Mouse (Mus musculus): ENCODE data around the gene Mrm2. TPM values are rescaled to one million over a fixed set of nuclear protein-coding genes. Genes with fewer than 3 reads are reported as not detected.
A peak's percentile ranks its signal among the peaks of the same experiment; 100 is the strongest.
"Not testable (repeated sequence)": the region's sequence is repeated elsewhere in the genome, so short reads cannot be mapped to it uniquely, and the experiment has no call there.

Mrm2 gene
- 12.3 and 13.7 TPM in 2 replicates for polyA plus RNA-seq (2012; rRNA removed)

GRCm38 (mm10) chr5:140331615-140332512 lies at the start of gene Mrm2:
Gene Mrm2, minus strand, starts transcription at chr5:140331898.
- peak; percentile 17 to 79 for DNase-seq (ENCODE audit: extremely low spot score in 1 of 2, low spot score in 1 of 2)

- DNase-seq (ENCODE audit: extremely low spot score in 1 of 2, low spot score in 1 of 2), result no peak
Observed at GRCm38 (mm10) chr5:140381156-140381555, 49.5 kb upstream of the Mrm2 start.

- DNase-seq (ENCODE audit: extremely low spot score in 1 of 2, low spot score in 1 of 2), result no peak
Observed at GRCm38 (mm10) chr5:140379299-140379698, 47.6 kb upstream of the Mrm2 start.

GRCm38 (mm10) chr5:140378121-140378853 lies 46.6 kb upstream of the Mrm2 start:
- no peak for DNase-seq (ENCODE audit: extremely low spot score in 1 of 2, low spot score in 1 of 2)

GRCm38 (mm10) chr5:140375249-140375829 lies 43.6 kb upstream of the Mrm2 start:
- no peak for DNase-seq (ENCODE audit: extremely low spot score in 1 of 2, low spot score in 1 of 2)

- peak in 1 of 2 experiments; percentile 57 for DNase-seq (ENCODE audit: extremely low spot score in 1 of 2, low spot score in 1 of 2)
Observed at GRCm38 (mm10) chr5:140374226-140374625, 42.5 kb upstream of the Mrm2 start.

GRCm38 (mm10) chr5:140373711-140374110 lies 42.0 kb upstream of the Mrm2 start:
- no peak for DNase-seq (ENCODE audit: extremely low spot score in 1 of 2, low spot score in 1 of 2)

- DNase-seq (ENCODE audit: extremely low spot score in 1 of 2, low spot score in 1 of 2), result peak; percentile 25 to 59
Observed at GRCm38 (mm10) chr5:140371671-140372070, 40.0 kb upstream of the Mrm2 start.

GRCm38 (mm10) chr5:140370446-140371254 lies 39.0 kb upstream of the Mrm2 start:
- DNase-seq (ENCODE audit: extremely low spot score in 1 of 2, low spot score in 1 of 2), result no peak

- DNase-seq (ENCODE audit: extremely low spot score in 1 of 2, low spot score in 1 of 2), result no peak
Observed at GRCm38 (mm10) chr5:140369466-140369865, 37.8 kb upstream of the Mrm2 start.

GRCm38 (mm10) chr5:140368926-140369325 lies 37.2 kb upstream of the Mrm2 start:
- no peak for DNase-seq (ENCODE audit: extremely low spot score in 1 of 2, low spot score in 1 of 2)

GRCm38 (mm10) chr5:140368126-140368525 lies 36.4 kb upstream of the Mrm2 start:
- not testable (repeated sequence) for DNase-seq (ENCODE audit: extremely low spot score in 1 of 2, low spot score in 1 of 2)

- no peak for DNase-seq (ENCODE audit: extremely low spot score in 1 of 2, low spot score in 1 of 2)
Observed at GRCm38 (mm10) chr5:140364415-140364814, 32.7 kb upstream of the Mrm2 start.

GRCm38 (mm10) chr5:140359930-140360674 lies 28.4 kb upstream of the Mrm2 start:
- no peak for DNase-seq (ENCODE audit: extremely low spot score in 1 of 2, low spot score in 1 of 2)

GRCm38 (mm10) chr5:140357466-140357865 lies 25.8 kb upstream of the Mrm2 start:
- no peak for DNase-seq (ENCODE audit: extremely low spot score in 1 of 2, low spot score in 1 of 2)

GRCm38 (mm10) chr5:140355934-140356333 lies 24.2 kb upstream of the Mrm2 start:
- no peak for DNase-seq (ENCODE audit: extremely low spot score in 1 of 2, low spot score in 1 of 2)

- DNase-seq (ENCODE audit: extremely low spot score in 1 of 2, low spot score in 1 of 2), result no peak
Observed at GRCm38 (mm10) chr5:140352352-140352751, 20.7 kb upstream of the Mrm2 start.

GRCm38 (mm10) chr5:140350731-140351497 lies 19.2 kb upstream of the Mrm2 start:
- no peak for DNase-seq (ENCODE audit: extremely low spot score in 1 of 2, low spot score in 1 of 2)

GRCm38 (mm10) chr5:140349882-140350281 lies 18.2 kb upstream of the Mrm2 start:
- no peak for DNase-seq (ENCODE audit: extremely low spot score in 1 of 2, low spot score in 1 of 2)

Data from frontal cortex, adult 2 months (tissue).